Mouse (Mus musculus) G1E (cell line): ENCODE results near the gene Pam16.

Experiments used
- CTCF ChIP-seq: IDR thresholded peaks from 2 replicates; pipeline ENCODE4 v1.5.1; 2012; ENCODE audit warnings: low read depth, low read length, inconsistent platforms, mixed read lengths
- GATA1 ChIP-seq: IDR thresholded peaks from 2 replicates; pipeline ENCODE4 v1.6.1; 2012; ENCODE audit warnings: borderline replicate concordance, low read length, inconsistent platforms, mixed read lengths

- TF ChIP-seq CTCF, result no peak
- no peak for TF ChIP-seq GATA1
Observed at GRCm38 (mm10) chr16:4576038-4576437, 48.8 kb downstream of the Pam16 start.
